Mouse (Mus musculus): ENCODE data around the gene Ash1l. TPM values are rescaled to one million over a fixed set of nuclear protein-coding genes. Genes with fewer than 3 reads are reported as not detected.
"Not testable (repeated sequence)": the region's sequence is repeated elsewhere in the genome, so short reads cannot be mapped to it uniquely, and the experiment has no call there.

The Ash1l gene
- total RNA-seq, 2 experiments from 2014 or later = 96.1 to 96.9 TPM

- H3K27ac ChIP-seq = no peak overlapping the region
These were observed 31.0 kb downstream of the Ash1l start for GRCm38 (mm10) chr3:88981206-88982010.

GRCm38 (mm10) chr3:88983921-88984381, 33.5 kb downstream of the Ash1l start:
- no peak for DNase-seq (ENCODE audit: extremely low spot score in 1 of 2, low spot score in 2 of 2)
- H3K27ac ChIP-seq = no peak overlapping the region
- H3K4me3 ChIP-seq = no peak overlapping the region
- intact Hi-C loops (cut with DNase I) = no loop called here
- no peak for TF ChIP-seq CTCF (IDR thresholded peaks at IDR 0.05)

More at GRCm38 (mm10) chr3:88981206-88982010, 31.0 kb downstream of the Ash1l start:
- intact Hi-C loops (cut with DNase I) = no loop called here
- DNase-seq (ENCODE audit: extremely low spot score in 1 of 2, low spot score in 2 of 2) = no peak
- TF ChIP-seq CTCF (IDR thresholded peaks at IDR 0.05) = no peak
- no peak overlapping the region for H3K4me3 ChIP-seq

- intact Hi-C loops (cut with DNase I) = no loop called here
- Histone ChIP-seq H3K4me3 (no peak overlapping the region), H3K27ac (no peak overlapping the region)
- DNase-seq (ENCODE audit: extremely low spot score in 1 of 2, low spot score in 2 of 2) = no peak
- no peak for TF ChIP-seq CTCF (IDR thresholded peaks at IDR 0.05)
These were observed 42.4 kb downstream of the Ash1l start for GRCm38 (mm10) chr3:88992793-88993192.

- intact Hi-C loops (cut with DNase I) = no loop called here
- no peak overlapping the region for H3K27ac ChIP-seq
- no peak for TF ChIP-seq CTCF (IDR thresholded peaks at IDR 0.05)
- H3K4me3 ChIP-seq = no peak overlapping the region
- no peak for DNase-seq (ENCODE audit: extremely low spot score in 1 of 2, low spot score in 2 of 2)
These were observed 51.1 kb downstream of the Ash1l start for GRCm38 (mm10) chr3:89001536-89001935.

GRCm38 (mm10) chr3:89030896-89031295, 80.5 kb downstream of the Ash1l start:
- H3K4me3 ChIP-seq; H3K27ac ChIP-seq; DNase-seq (ENCODE audit: extremely low spot score in 1 of 2, low spot score in 2 of 2): not testable (repeated sequence)
- intact Hi-C loops (cut with DNase I) = loop anchor here (2.0 kb wide), 1 partner anchor 92 kb away; no protein-coding TSS in a partner anchor
- peak; percentile 45 for TF ChIP-seq CTCF (IDR thresholded peaks at IDR 0.05)

GRCm38 (mm10) chr3:89043359-89043758, 92.9 kb downstream of the Ash1l start:
- DNase-seq (ENCODE audit: extremely low spot score in 1 of 2, low spot score in 2 of 2) = no peak
- Histone ChIP-seq H3K4me3 (no peak overlapping the region), H3K27ac (no peak overlapping the region)
- intact Hi-C loops (cut with DNase I) = no loop called here
- TF ChIP-seq CTCF (IDR thresholded peaks at IDR 0.05) = no peak

- peak overlapping the region; percentile 3; the same call in 1 of the 2 replicates for H3K27ac ChIP-seq
- peak in 1 of 2 experiments; percentile 32 for DNase-seq (ENCODE audit: extremely low spot score in 1 of 2, low spot score in 2 of 2)
These were observed 107.9 kb downstream of the Ash1l start for GRCm38 (mm10) chr3:89058361-89058760.

GRCm38 (mm10) chr3:89058783-89059182, 108.4 kb downstream of the Ash1l start:
- intact Hi-C loops (cut with DNase I) = no loop called here
- H3K27ac ChIP-seq = no peak overlapping the region; the same call in 1 of the 2 replicates
- no peak for DNase-seq (ENCODE audit: extremely low spot score in 1 of 2, low spot score in 2 of 2)

More at GRCm38 (mm10) chr3:89058361-89058760, 107.9 kb downstream of the Ash1l start:
- intact Hi-C loops (cut with DNase I) = no loop called here
- no peak for TF ChIP-seq CTCF (IDR thresholded peaks at IDR 0.05)
- no peak overlapping the region for H3K4me3 ChIP-seq

GRCm38 (mm10) chr3:89061696-89062095, 111.3 kb downstream of the Ash1l start:
- intact Hi-C loops (cut with DNase I) = no loop called here
- Histone ChIP-seq H3K4me3 (no peak overlapping the region), H3K27ac (no peak overlapping the region)
- no peak for TF ChIP-seq CTCF (IDR thresholded peaks at IDR 0.05)
- no peak for DNase-seq (ENCODE audit: extremely low spot score in 1 of 2, low spot score in 2 of 2)

More at GRCm38 (mm10) chr3:89058783-89059182, 108.4 kb downstream of the Ash1l start:
- no peak overlapping the region for H3K4me3 ChIP-seq
- TF ChIP-seq CTCF (IDR thresholded peaks at IDR 0.05) = peak; percentile 54

- TF ChIP-seq CTCF (IDR thresholded peaks at IDR 0.05) = no peak
- DNase-seq (ENCODE audit: extremely low spot score in 1 of 2, low spot score in 2 of 2) = no peak
- intact Hi-C loops (cut with DNase I) = no loop called here
- no peak overlapping the region for H3K27ac ChIP-seq
- no peak overlapping the region for H3K4me3 ChIP-seq
These were observed 116.8 kb downstream of the Ash1l start for GRCm38 (mm10) chr3:89067265-89067664.

- no peak overlapping the region for H3K27ac ChIP-seq
- no peak for TF ChIP-seq CTCF (IDR thresholded peaks at IDR 0.05)
- no peak for DNase-seq (ENCODE audit: extremely low spot score in 1 of 2, low spot score in 2 of 2)
- intact Hi-C loops (cut with DNase I) = no loop called here
- no peak overlapping the region for H3K4me3 ChIP-seq
These were observed 127.0 kb downstream of the Ash1l start for GRCm38 (mm10) chr3:89077383-89077782.

- H3K27ac ChIP-seq; intact Hi-C loops (cut with DNase I); DNase-seq (ENCODE audit: extremely low spot score in 1 of 2, low spot score in 2 of 2); H3K4me3 ChIP-seq: not testable (repeated sequence)
These were observed 131.9 kb downstream of the Ash1l start for GRCm38 (mm10) chr3:89082287-89082686.

Measured in left cerebral cortex, adult 2 months (tissue).